Mouse (Mus musculus) cerebellum, adult (tissue): Measurements from ENCODE around the gene Tmem30b.
"Not testable (repeated sequence)": the region's sequence is repeated elsewhere in the genome, so short reads cannot be mapped to it uniquely, and the experiment has no call there.

ENCODE experiments used
- ATAC-seq: cut with Nextera tagmentation; 2 replicates; pipeline ENCODE4 v1.9.2; 2017; ENCODE audit warnings: mild to moderate bottlenecking, moderate library complexity, mixed read lengths; ENCODE audit not compliant: insufficient number of reproducible peaks, low FRiP score, low TSS enrichment

The Tmem30b gene

GRCm38 (mm10) chr12:73560091-73560490 lies 13.9 kb upstream of the Tmem30b start:
- ATAC-seq = no peak

GRCm38 (mm10) chr12:73558525-73559195 lies 12.5 kb upstream of the Tmem30b start:
- ATAC-seq = no peak

GRCm38 (mm10) chr12:73554155-73554554 lies 8.0 kb upstream of the Tmem30b start:
- peak; percentile 61 for ATAC-seq

GRCm38 (mm10) chr12:73548259-73548658 lies 2.1 kb upstream of the Tmem30b start:
- no peak for ATAC-seq

- ATAC-seq = no peak
Measured at GRCm38 (mm10) chr12:73547646-73548045, 1.5 kb upstream of the Tmem30b start.

- ATAC-seq = no peak
Measured at GRCm38 (mm10) chr12:73545672-73546085, 513 bp downstream of the Tmem30b start.

GRCm38 (mm10) chr12:73544736-73545671 lies 1.2 kb downstream of the Tmem30b start:
- no peak for ATAC-seq

GRCm38 (mm10) chr12:73543191-73543590 lies 3.0 kb downstream of the Tmem30b start:
- no peak for ATAC-seq

- ATAC-seq = no peak
Measured at GRCm38 (mm10) chr12:73540402-73540801, 5.8 kb downstream of the Tmem30b start.

- no peak for ATAC-seq
Measured at GRCm38 (mm10) chr12:73539151-73539550, 7.0 kb downstream of the Tmem30b start.

GRCm38 (mm10) chr12:73538139-73538508 lies 8.1 kb downstream of the Tmem30b start:
- not testable (repeated sequence) for ATAC-seq

- no peak for ATAC-seq
Measured at GRCm38 (mm10) chr12:73537499-73538138, 8.6 kb downstream of the Tmem30b start.

- ATAC-seq = no peak
Measured at GRCm38 (mm10) chr12:73534591-73534990, 11.6 kb downstream of the Tmem30b start.

GRCm38 (mm10) chr12:73531889-73532479 lies 14.2 kb downstream of the Tmem30b start:
- no peak for ATAC-seq

- no peak for ATAC-seq
Measured at GRCm38 (mm10) chr12:73529590-73529989, 16.6 kb downstream of the Tmem30b start.

- no peak for ATAC-seq
Measured at GRCm38 (mm10) chr12:73529131-73529530, 17.1 kb downstream of the Tmem30b start.

GRCm38 (mm10) chr12:73528142-73528541 lies 18.1 kb downstream of the Tmem30b start:
- ATAC-seq = not testable (repeated sequence)

GRCm38 (mm10) chr12:73525254-73525885 lies 20.8 kb downstream of the Tmem30b start:
- no peak for ATAC-seq

- ATAC-seq = no peak
Measured at GRCm38 (mm10) chr12:73523066-73523465, 23.1 kb downstream of the Tmem30b start.

- ATAC-seq = no peak
Measured at GRCm38 (mm10) chr12:73521944-73522343, 24.2 kb downstream of the Tmem30b start.
